Mouse (Mus musculus) lung, adult 2 months (tissue): ENCODE data around the gene Gm20388.

Source experiments
- CTCF ChIP-seq: fragments of 200-500 bp; IDR thresholded peaks from 2 replicates; pipeline ENCODE4 v1.5.1; 2011; ENCODE audit warnings: mild to moderate bottlenecking, low read length, control low read depth; ENCODE audit not compliant: insufficient read depth
- POLR2A ChIP-seq: fragments of 200-500 bp; IDR thresholded peaks from 2 replicates; pipeline ENCODE4 v1.6.1; 2011; ENCODE audit warnings: low read depth, mild to moderate bottlenecking, control low read depth, low read length, borderline replicate concordance; ENCODE audit errors: extremely low read depth

- no peak for TF ChIP-seq CTCF
- no peak for TF ChIP-seq POLR2A
Observed at GRCm38 (mm10) chr8:119885612-119886011, 25.0 kb upstream of the Gm20388 start.
